Mouse (Mus musculus) adrenal gland, adult 2 months (tissue): Measurements from ENCODE around the gene Gm19684. TPM values are rescaled to one million over a fixed set of nuclear protein-coding genes. Genes with fewer than 3 reads are reported as not detected.
A peak's percentile ranks its signal among the peaks of the same experiment; 100 is the strongest.
"Not testable (repeated sequence)": the region's sequence is repeated elsewhere in the genome, so short reads cannot be mapped to it uniquely, and the experiment has no call there.

ENCODE experiments used
- DNase-seq: peaks from one replicate; pipeline ENCODE4 v3.0.0; 2021
- polyA plus RNA-seq: library from polyadenylated mRNA; depleted of rRNA; stranded (reverse); fragments of >200 nt; gene quantifications from 2 replicates; pipeline ENCODE4 v1.2.3, GENCODE M21; 2012; rRNA removed
- total RNA-seq, 2 experiments: library from RNA; stranded (reverse); gene quantifications; 2 replicates each; pipeline ENCODE4 v1.2.3; 2021

Gm19684 gene
- total and polyA plus RNA-seq, 3 experiments = 0.36 to 0.41 TPM; not detected in 1

DNA sequence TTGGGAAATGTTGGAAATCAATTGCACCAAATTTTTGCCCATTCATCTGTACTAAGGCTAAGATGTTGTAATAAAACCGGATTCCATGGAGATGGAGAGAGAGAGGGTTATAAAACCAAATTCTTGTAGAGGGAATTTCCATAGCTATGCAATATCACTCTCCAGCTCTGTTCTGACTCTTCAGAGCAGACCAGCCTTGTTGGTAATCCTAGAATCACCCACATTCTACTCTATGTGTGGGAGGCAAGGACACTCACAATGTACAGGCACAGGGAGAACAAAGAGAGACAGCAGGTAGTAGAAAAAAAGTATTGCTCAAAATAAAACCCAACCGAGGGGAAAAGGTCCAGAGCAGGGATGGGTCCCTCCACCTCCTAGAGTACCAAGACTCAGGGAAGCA lies 54.7 kb downstream of the Gm19684 start:
- DNase-seq = not testable (repeated sequence)

DNA sequence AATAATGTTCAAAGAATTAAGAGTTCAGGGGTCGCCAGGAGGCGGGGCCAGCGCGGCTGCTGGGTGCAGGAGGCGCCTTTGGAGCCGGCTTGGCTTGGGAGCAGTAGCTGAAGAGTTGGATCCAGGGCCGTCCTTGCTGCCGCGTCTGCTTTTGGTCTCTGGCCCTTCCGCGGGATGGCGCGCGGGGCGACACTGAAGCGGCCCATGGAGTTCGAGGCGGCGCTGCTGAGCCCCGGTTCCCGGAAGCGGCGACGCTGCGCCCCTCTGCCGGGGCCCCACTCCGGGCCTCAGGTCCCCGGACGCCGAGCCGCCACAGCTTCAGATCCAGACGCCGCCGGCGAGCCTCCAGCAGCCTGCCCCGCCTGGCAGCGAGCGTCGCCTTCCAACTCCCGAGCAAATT lies 57.5 kb downstream of the Gm19684 start:
- peak; percentile 48 for DNase-seq

Other genes starting within 250 kb of the Gm19684 start
- 10 to 100 TPM; 40.5 to 46.2 TPM for gene Dhx16, start 241.9 kb upstream of the Gm19684 start, total RNA-seq
- gene Dhx16, start 241.9 kb upstream of the Gm19684 start, polyA plus RNA-seq = 42.6 and 46.1 TPM in 2 replicates
- gene 2310061I04Rik, start 224.2 kb upstream of the Gm19684 start, total RNA-seq = 10 to 100 TPM; 51.6 to 52.6 TPM
- 112 and 122 TPM in 2 replicates for gene 2310061I04Rik, start 224.2 kb upstream of the Gm19684 start, polyA plus RNA-seq
- gene Atat1, start 211.6 kb upstream of the Gm19684 start, total RNA-seq = 10 to 100 TPM; 27.4 to 40.0 TPM
- gene Atat1, start 211.6 kb upstream of the Gm19684 start, polyA plus RNA-seq = 128 and 145 TPM in 2 replicates
- 100 to 1,000 TPM; 111 to 114 TPM for gene Mrps18b, start 205.3 kb upstream of the Gm19684 start, total RNA-seq
- 91.6 and 101 TPM in 2 replicates for gene Mrps18b, start 205.3 kb upstream of the Gm19684 start, polyA plus RNA-seq
- 100 to 1,000 TPM in 1 of 2 experiments, 10 to 100 TPM in 1; 64.6 to 140 TPM for gene Ppp1r10, start 205.2 kb upstream of the Gm19684 start, total RNA-seq
- 24.7 and 32.8 TPM in 2 replicates for gene Ppp1r10, start 205.2 kb upstream of the Gm19684 start, polyA plus RNA-seq
- 10 to 100 TPM; 83.5 to 86.8 TPM for gene Abcf1, start 151.9 kb upstream of the Gm19684 start, total RNA-seq
- 66.0 and 78.9 TPM in 2 replicates for gene Abcf1, start 151.9 kb upstream of the Gm19684 start, polyA plus RNA-seq
- 10 to 100 TPM; 38.1 to 53.1 TPM for gene Gnl1, start 141.8 kb upstream of the Gm19684 start, total RNA-seq
- gene Gnl1, start 141.8 kb upstream of the Gm19684 start, polyA plus RNA-seq = 26.9 and 29.6 TPM in 2 replicates
- gene Prr3, start 141.4 kb upstream of the Gm19684 start, total RNA-seq = 10 to 100 TPM; 19.5 to 19.8 TPM
- 19.1 and 20.6 TPM in 2 replicates for gene Prr3, start 141.4 kb upstream of the Gm19684 start, polyA plus RNA-seq
- 1 to 10 TPM; 6.6 to 8.2 TPM for gene H2-T24, start 101.1 kb upstream of the Gm19684 start, total RNA-seq
- 3.6 and 3.7 TPM in 2 replicates for gene H2-T24, start 101.1 kb upstream of the Gm19684 start, polyA plus RNA-seq
- gene H2-T23, start 88.8 kb upstream of the Gm19684 start, total RNA-seq = 10 to 100 TPM; 49.7 to 65.2 TPM
- gene H2-T23, start 88.8 kb upstream of the Gm19684 start, polyA plus RNA-seq = 156 and 162 TPM in 2 replicates
- 10 to 100 TPM; 32.2 to 42.9 TPM for gene H2-T22, start 78.9 kb upstream of the Gm19684 start, total RNA-seq
- 34.7 and 38.6 TPM in 2 replicates for gene H2-T22, start 78.9 kb upstream of the Gm19684 start, polyA plus RNA-seq
- gene Gm6034, start 78.7 kb upstream of the Gm19684 start, total RNA-seq = under 1 TPM in 1 of 2 experiments, not detected in 1; 0.23 TPM
- 0.10 and 0.50 TPM in 2 replicates for gene Gm6034, start 78.7 kb upstream of the Gm19684 start, polyA plus RNA-seq
- gene Gm11127, start 63.3 kb upstream of the Gm19684 start, total RNA-seq = 1 to 10 TPM; 4.4 to 8.2 TPM
- not detected in 2 replicates for gene Gm11127, start 63.3 kb upstream of the Gm19684 start, polyA plus RNA-seq
- gene Gm7030, start 7.7 kb downstream of the Gm19684 start, total RNA-seq = not detected
- gene Gm7030, start 7.7 kb downstream of the Gm19684 start, polyA plus RNA-seq = not detected in 2 replicates
- gene Gm8909, start 46.9 kb downstream of the Gm19684 start, total RNA-seq = not detected
- 0.19 TPM in 1 of 2 replicates, not detected in the other for gene Gm8909, start 46.9 kb downstream of the Gm19684 start, polyA plus RNA-seq
- not detected for gene H2-T3, start 68.6 kb downstream of the Gm19684 start, total RNA-seq
- not detected in 2 replicates for gene H2-T3, start 68.6 kb downstream of the Gm19684 start, polyA plus RNA-seq
- 10 to 100 TPM; 43.6 to 60.5 TPM for gene Rpp21, start 136.4 kb downstream of the Gm19684 start, total RNA-seq
- 89.4 and 106 TPM in 2 replicates for gene Rpp21, start 136.4 kb downstream of the Gm19684 start, polyA plus RNA-seq
- gene Trim39, start 150.6 kb downstream of the Gm19684 start, total RNA-seq = 10 to 100 TPM; 16.1 to 18.4 TPM
- 14.1 and 14.7 TPM in 2 replicates for gene Trim39, start 150.6 kb downstream of the Gm19684 start, polyA plus RNA-seq
- not detected for gene H2-M10.2, start 164.8 kb downstream of the Gm19684 start, total RNA-seq
- not detected in 2 replicates for gene H2-M10.2, start 164.8 kb downstream of the Gm19684 start, polyA plus RNA-seq
- gene H2-M10.1, start 204.5 kb downstream of the Gm19684 start, total RNA-seq = not detected
- not detected in 2 replicates for gene H2-M10.1, start 204.5 kb downstream of the Gm19684 start, polyA plus RNA-seq
- not detected for gene H2-M10.3, start 246.7 kb downstream of the Gm19684 start, total RNA-seq
- not detected in 2 replicates for gene H2-M10.3, start 246.7 kb downstream of the Gm19684 start, polyA plus RNA-seq